ENCODE assay signal across 21 mouse cellular contexts in the genomic region with DNA sequence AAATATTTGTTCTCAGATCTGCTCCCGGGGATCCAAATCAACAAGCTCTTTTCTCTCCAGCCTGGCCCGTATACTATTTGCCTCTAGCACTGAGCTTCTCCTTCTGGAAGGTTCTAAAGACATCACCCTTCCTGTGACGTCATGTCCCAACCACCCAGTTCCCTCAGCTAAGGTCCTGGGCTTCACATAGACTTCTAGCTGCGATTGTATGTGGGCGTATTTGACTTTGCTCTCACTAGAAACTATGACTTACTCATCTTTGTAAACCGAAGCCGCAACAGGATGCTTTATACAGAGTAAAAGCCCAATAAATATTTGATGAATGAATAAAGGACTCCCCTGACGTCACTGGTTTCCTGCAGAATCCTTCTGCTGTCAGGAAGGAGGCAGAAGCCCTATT. TPM values are rescaled to one million over a fixed set of nuclear protein-coding genes. Genes with fewer than 3 reads are reported as not detected.
DNase-seq lines count a peak whose midpoint lies in the region; ATAC-seq and TF ChIP-seq lines count a peak whose summit lies in the region.
"Had no signal": no experiment of that assay in that cellular context is flagged by ENCODE, and none has a peak within 500 bp of the region (broad histone marks: within the 10 kb centered on the region; RNA-seq: fewer than 3 reads in every experiment).

No protein-coding gene starts in this region.

- no peak for TF ChIP-seq POLR2A in embryonic fibroblast, embryonic 13.5 days (IDR thresholded peaks at IDR 0.05; ENCODE audit: low read depth, low read length)

- TF ChIP-seq CTCF in embryonic fibroblast, embryonic 13.5 days (IDR thresholded peaks at IDR 0.05; ENCODE audit: borderline replicate concordance, insufficient read depth, low read length): no peak

- 0 out of 2 replicates have a peak, but pooled peaks have one; percentile 17 for ATAC-seq in frontal cortex, adult (ENCODE audit: low TSS enrichment)
- no peak for ATAC-seq in granulocyte monocyte progenitor cell, adult 5-6 weeks (replicated peaks; ENCODE audit: poor library complexity, severe bottlenecking)
- ATAC-seq: hindbrain, postnatal 0 days had no signal

- peaks cover 14% of the 10 kb centered on the region for H3K4me1 ChIP-seq in embryonic fibroblast, embryonic 13.5 days (ENCODE audit: control insufficient read depth, insufficient read depth, low read length)
- H3K4me1 ChIP-seq: embryonic facial prominence, embryonic 15.5 days; midbrain, embryonic 12.5 days; neural tube, embryonic 13.5 days had no signal

- H3K27ac ChIP-seq in embryonic fibroblast, embryonic 13.5 days (ENCODE audit: insufficient read depth, low read length): peak overlapping the region; percentile 81
- H3K27ac ChIP-seq: embryonic facial prominence, embryonic 15.5 days; forebrain, embryonic 10.5 days; hindbrain, embryonic 10.5 days; hindbrain, postnatal 0 days; layer of hippocampus, adult 2 months; midbrain, embryonic 12.5 days; neural tube, embryonic 13.5 days had no signal

- DNase-seq in frontal cortex, postnatal 14 days (ENCODE audit: low spot score in 2 of 2): no peak
- DNase-seq in lung, postnatal 36 days: peak; percentile 24
- no peak for DNase-seq in lung, postnatal 25 days (ENCODE audit: low spot score)
- no peak for DNase-seq in cerebellum, postnatal 36 days
- no peak for DNase-seq in thymus, postnatal 4 days
- DNase-seq: adrenal gland, postnatal 14 days; cerebellum, postnatal 10 days; kidney, adult 18-20 months; kidney, postnatal 14 days; layer of hippocampus, postnatal 36 days; right cerebral cortex, postnatal 14 days had no signal

- H3K4me3 ChIP-seq in embryonic fibroblast, embryonic 13.5 days (ENCODE audit: insufficient read depth, low read length): no peak overlapping the region
- H3K4me3 ChIP-seq: embryonic facial prominence, embryonic 15.5 days; forebrain, embryonic 10.5 days; hindbrain, embryonic 10.5 days; layer of hippocampus, adult 2 months; midbrain, embryonic 12.5 days; neural tube, embryonic 13.5 days had no signal

RNA-seq across cellular contexts. Expression of a gene that starts 7.2 kb away (rescaled TPM):
- 1.1 and 1.2 TPM in 2 replicates for polyA plus RNA-seq in embryonic fibroblast, embryonic 13.5 days (2011; ENCODE audit: insufficient read length, low read depth, missing spikeins)
- 8.9 and 11.7 TPM in 2 replicates for total RNA-seq in granulocyte monocyte progenitor cell, adult 5-6 weeks (2014; fragmentation: Nextera tagmentation)
- total RNA-seq in granulocyte monocyte progenitor cell, adult 5-6 weeks (2017): 3.2 and 5.1 TPM in 2 replicates
